Mouse (Mus musculus) kidney, postnatal 36 days (tissue): ENCODE data around the gene Gm9936.
"Not testable (repeated sequence)": the region's sequence is repeated elsewhere in the genome, so short reads cannot be mapped to it uniquely, and the experiment has no call there.

ENCODE experiments used
- DNase-seq, 2 experiments: peaks; one replicate each; pipeline ENCODE4 v3.0.0; 2021 to 2022; ENCODE audit warnings: mixed read lengths in 2 of 2

The Gm9936 gene

DNA sequence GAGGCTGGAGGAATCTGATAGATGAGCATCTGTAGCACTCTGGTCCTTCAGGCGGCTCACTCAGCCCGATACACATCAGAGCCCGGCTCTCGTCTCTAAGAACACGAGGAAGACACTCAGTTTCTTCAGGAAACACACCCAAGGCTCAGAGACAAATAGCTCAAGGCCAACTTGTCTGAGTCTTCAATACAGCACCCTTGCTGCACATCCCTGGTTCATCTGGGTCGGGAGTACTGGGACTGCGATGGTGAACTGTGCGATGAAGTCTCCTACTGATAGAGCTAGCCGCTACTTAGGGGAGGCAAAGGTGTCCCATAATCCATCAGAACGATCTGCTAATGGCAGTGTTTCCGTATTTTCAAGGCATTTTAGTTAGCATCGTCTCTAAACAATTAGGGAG is at the start of gene Gm9936:
TSS of gene Gm9936 (minus strand) at position 101 of the 400 bp plus-strand sequence.
- no peak for DNase-seq

DNA sequence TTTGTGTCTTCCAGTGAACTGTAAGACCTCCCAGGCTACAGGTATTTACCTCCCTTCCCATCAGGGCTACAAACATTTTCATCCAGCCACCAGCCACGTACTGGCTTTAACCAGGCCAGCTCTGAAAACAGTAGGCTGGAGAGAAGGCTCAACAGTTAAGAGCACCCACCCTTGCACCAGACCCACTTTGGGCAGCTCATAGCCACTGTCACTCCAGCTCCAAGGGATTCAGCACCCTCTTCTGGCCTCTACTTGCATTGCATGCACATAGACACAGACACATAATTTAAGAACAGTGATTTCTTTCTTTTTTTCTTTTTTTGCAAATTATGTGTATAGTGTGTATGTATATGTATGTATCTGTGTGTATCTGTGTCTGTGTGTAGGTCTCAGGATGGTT is 43.9 kb upstream of the Gm9936 start:
- peak; percentile 42 to 81 for DNase-seq

DNA sequence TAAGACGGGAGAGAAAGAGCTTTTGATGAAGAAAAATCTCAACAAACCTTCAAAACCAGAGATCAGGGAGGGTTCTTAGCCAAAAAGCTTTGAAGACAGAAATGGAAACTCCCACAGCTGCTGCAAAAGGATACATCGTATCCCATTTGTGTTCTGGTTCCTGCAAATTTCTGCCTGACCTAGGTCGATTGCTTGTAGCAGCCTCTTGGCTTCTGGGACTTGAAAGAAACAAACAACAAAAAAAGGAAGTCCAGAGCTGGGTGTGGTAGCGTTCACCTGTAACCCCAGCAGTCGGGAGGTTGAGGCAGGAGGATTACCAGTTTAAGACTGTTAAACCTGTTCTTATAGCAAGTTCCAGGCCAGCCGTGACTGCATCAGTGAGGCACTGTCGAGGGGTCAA is 40.4 kb upstream of the Gm9936 start:
- DNase-seq: no peak

- DNase-seq: peak; percentile 60 to 73
These were observed 38.9 kb upstream of the Gm9936 start for GRCm38 (mm10) chr5:114897374-114897793.

DNA sequence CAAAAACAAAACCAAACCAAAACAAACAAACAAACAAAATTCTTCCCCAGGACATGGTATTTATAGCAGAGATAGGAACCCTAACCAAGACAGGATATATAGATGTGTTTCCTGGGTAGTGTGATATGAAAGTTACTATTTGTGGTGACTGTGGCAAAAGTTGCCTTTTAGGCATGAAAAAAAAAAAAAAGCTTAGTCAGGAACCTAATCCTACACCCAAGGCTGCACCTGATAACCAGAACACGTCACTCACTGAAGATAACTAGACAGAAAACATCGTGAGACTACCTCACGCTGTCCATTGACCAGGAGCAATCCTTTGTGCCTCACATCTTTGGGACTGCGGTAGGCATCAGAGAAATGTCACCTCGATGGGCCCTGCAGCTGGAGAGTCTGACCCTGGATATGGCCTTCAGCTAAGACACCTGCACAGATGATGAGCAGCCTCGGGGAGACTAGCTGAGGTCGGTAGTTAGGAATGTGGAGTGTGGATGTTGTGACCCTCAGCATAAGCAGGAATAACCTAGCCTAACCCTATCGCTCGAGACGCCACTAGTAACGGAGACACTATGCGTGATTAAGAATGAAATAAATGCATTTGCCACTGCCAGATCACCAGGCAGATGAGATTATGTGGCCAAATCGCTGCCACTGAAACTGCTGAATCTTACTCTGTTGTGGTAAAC is 38.3 kb upstream of the Gm9936 start, which contains the start of gene Oasl2:
TSS of gene Oasl2 (plus strand) at position 249 of the 686 bp plus-strand sequence.
- no peak for DNase-seq

DNA sequence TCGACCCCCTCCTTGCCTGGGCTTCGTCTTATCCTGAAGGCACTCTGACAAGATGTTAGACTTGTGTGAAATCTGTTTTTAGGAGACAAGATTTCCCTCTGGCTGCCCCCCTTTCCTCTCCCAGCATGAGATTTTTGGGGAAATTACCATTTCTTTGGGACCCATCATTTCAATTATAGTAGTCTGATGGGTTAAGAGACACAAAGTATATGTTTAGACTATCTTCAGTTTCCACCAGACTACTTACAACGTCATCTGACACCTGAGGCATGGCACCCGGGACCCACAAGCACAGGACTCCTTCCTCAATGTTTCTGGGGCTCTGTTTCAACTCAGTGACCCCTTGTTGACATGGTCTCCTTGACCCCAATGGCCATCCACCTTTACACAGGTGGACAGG is 37.1 kb upstream of the Gm9936 start:
- DNase-seq: no peak

DNA sequence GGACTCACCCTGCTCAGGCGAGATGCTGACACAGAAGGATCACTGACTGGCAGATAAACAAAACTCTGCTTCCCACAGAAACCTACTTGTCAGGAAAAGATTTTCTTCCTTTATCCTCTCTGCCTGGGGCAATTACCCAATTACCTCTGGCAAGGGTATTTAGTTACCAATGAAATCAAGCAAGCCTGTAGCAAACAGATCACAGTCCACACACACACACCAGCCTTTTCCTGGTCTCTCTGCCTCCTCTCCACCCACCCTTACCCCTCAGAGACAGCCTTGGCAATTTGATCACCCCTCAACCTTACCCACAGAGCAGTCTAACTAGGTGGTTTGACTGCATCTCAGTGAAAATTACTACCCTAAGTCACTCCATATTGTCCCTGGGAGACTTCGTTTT is 30.5 kb upstream of the Gm9936 start:
- DNase-seq: no peak

DNA sequence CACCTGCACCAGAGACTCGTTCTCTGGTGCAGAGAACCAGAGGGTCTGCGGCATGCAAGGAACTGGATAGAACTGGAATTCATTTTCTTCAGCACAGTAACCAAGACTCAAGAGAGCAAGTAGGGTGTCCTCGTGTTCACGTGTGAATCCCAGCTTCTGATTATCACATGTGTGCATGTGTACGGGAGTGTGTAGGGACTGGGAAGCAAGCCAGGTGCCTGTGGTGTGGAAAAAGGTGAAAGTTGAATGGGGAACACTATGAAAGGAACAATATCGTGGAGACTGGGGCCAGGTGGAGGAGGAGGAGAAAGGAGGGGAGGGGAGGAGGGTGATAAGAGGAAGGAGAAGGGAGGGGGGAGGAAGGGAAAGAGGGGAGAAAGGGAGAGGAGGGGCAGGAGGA is 28.3 kb upstream of the Gm9936 start:
- peak in 1 of 2 experiments; percentile 19 for DNase-seq

DNA sequence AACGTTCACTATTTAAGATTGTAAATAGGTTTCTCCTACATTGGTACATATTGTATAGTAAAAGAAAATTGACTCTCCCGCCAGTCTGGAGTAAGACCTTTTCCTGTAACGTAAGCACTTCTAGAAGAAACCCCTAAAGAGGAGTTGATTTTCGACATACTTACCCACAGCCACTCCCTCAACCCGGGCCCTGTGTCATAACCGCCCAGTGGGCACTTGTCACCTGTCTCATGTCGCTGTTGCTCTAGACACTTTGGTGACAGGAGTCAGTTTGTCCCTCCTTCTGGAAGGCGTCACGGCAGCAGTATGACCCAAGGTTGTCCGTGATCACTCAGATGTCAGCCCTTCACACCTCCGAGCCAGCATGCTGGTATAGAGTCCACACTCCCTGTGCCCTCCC is 24.5 kb upstream of the Gm9936 start:
- no peak for DNase-seq

DNA sequence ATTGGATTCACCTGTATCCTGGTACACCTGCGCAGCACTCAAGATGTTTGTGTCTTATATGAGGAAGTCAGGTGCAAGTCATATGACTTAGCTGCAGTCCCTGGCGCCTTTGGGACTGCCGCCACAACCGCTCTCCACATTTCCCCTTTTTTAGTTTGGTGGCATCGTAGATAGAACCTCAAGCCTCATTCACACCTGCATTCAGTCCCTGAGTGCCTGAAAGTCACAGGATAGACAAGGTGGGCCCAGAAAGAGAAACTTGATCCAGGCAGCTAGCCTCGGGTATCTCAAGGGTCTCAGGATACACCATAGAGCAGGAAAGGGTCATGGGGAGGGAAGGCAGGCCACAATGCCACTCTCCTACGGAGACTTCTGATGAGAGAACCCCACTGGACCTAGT is 23.8 kb upstream of the Gm9936 start:
- DNase-seq: not testable (repeated sequence)

- DNase-seq: no peak
These were observed 20.9 kb upstream of the Gm9936 start for GRCm38 (mm10) chr5:114879399-114879798.

GRCm38 (mm10) chr5:114877487-114877886 is 19.0 kb upstream of the Gm9936 start:
- DNase-seq: no peak

GRCm38 (mm10) chr5:114876331-114876730 is 17.8 kb upstream of the Gm9936 start:
- no peak for DNase-seq

GRCm38 (mm10) chr5:114875858-114876257 is 17.4 kb upstream of the Gm9936 start:
- peak; percentile 41 to 68 for DNase-seq

DNA sequence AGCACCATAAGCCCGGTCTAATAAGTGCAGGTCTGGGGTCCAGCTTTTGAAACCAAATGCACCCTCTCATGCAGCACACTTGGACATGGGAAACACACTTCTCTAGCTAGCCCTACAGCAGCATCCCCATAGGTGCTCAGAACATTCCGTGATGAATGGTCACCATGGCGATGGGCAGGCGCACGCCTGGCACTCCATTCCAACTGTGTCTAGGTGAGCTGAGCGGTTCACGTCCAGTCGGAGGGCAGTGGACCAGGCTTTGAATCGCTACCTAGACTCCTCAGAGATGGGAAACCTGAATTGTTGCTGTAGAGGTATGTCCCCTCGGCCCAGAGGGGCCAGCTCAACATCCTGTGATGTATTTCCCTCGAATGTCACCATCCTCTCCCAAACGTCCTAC is 6.8 kb upstream of the Gm9936 start:
- no peak for DNase-seq

DNA sequence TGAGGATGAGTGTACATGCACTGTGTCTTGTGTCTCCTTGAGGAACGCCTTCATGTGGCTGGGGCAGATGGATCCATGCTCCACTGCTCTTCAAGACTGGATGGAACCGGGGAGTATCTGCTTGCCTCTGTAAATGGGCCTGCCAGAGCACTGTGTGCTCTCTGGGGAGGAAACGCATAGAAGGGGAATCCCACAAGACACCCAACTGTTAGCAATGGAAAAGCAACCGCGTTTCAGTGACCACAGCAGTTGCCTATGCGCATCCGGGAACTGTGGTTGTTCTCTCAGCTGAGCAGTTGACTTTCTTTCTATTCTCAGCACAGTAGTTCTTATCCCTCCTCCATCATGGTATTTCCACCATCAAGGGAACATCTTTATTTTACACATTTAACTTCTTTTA is 6.3 kb upstream of the Gm9936 start:
- no peak for DNase-seq

GRCm38 (mm10) chr5:114861730-114862129 is 3.2 kb upstream of the Gm9936 start:
- DNase-seq: peak; percentile 50 to 73

DNA sequence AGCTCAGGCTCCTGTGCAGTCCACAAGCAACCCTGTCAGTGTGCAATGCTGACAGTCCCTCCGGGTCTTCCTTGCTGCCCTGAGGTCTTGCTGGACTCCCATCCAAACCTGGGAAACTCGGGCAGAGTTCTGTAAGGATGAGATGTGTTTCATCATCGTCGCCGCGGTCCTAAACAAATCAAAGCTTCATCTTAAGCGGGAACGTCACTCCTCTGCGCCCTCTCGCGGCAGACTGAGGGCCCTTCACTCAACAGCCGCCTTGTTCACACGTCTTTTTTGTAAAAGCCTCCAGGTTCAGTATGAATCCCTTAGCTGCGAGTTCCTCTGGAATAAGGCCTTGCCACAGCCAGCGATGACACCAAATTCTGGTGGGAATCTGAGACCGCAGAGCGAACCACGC is 771 bp upstream of the Gm9936 start:
- DNase-seq: peak; percentile 54 to 85

DNA sequence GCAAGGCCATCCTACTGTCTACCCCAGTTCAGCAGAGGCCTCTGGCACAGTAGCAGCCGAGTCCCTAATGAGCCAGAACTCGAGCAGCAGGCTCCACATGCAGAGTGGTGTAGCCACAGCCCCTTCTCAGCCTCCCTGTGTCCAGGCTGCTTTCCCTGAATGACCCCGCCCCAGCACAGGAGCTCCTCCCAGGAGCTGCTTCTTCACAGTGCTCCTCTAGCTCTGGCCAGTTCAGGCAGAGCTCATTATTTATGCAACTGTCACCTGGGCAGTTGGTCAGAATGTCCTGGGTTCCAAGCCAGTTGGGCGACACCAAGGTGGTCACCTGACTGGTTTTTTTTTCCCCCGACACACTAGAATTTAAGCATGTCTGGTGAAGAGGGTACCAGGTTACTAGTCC is 5.1 kb downstream of the Gm9936 start, which contains the start of gene 4930519G04Rik:
TSS of gene 4930519G04Rik (plus strand) at position 301 of the 400 bp plus-strand sequence.
- not testable (repeated sequence) for DNase-seq

GRCm38 (mm10) chr5:114851565-114852236 is 6.8 kb downstream of the Gm9936 start:
- no peak for DNase-seq

- DNase-seq: not testable (repeated sequence)
These were observed 14.1 kb downstream of the Gm9936 start for GRCm38 (mm10) chr5:114844371-114844770.

GRCm38 (mm10) chr5:114842674-114843073 is 15.8 kb downstream of the Gm9936 start:
- DNase-seq: no peak

DNA sequence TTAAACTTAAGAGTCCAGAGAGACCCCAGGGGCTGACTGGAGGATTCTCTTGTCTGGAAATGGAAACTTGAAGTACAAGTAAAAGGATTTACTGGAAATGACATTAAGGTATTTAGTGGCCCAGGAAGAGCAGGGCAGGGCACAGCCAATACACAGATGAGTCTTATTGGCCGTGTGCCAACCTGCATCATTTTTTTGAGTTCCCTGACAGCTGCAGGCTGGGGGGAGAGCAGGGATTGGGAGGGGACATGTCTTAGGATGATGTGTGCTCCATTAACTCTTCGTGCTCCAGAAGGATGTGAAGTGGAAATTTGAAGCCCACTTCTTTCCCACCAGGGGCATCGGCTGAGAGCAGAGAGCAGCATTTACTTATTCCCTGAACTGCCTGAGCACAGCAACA is 16.3 kb downstream of the Gm9936 start:
- DNase-seq: not testable (repeated sequence)

- DNase-seq: not testable (repeated sequence)
These were observed 18.0 kb downstream of the Gm9936 start for GRCm38 (mm10) chr5:114840481-114840880.
